Mouse (Mus musculus) embryonic facial prominence, embryonic 14.5 days (tissue): ENCODE measurements around the gene Nt5c2. TPM values are rescaled to one million over a fixed set of nuclear protein-coding genes. Genes with fewer than 3 reads are reported as not detected.

ENCODE experiments used
- ATAC-seq: fragments of 200-750 bp; cut with Nextera tagmentation; 2 replicates; pipeline ENCODE4 v1.8.0; 2017; ENCODE audit warnings: low read depth, moderate number of reproducible peaks, moderate TSS enrichment
- DNase-seq: peaks from one replicate; pipeline ENCODE4 v3.0.0-alpha.2; 2015; ENCODE audit warnings: low spot score
- H3K27ac ChIP-seq: fragments of 300-500 bp; sonication (generic); replicated peaks from 2 replicates; pipeline ENCODE4 v1.5.1; 2014; ENCODE audit warnings: low read depth, mild to moderate bottlenecking, low read length, moderate library complexity
- H3K27me3 ChIP-seq: fragments of 300-500 bp; sonication (generic); replicated peaks from 2 replicates; pipeline ENCODE4 v1.6.1; 2014; ENCODE audit warnings: low read length; ENCODE audit not compliant: control insufficient read depth, insufficient read depth
- H3K36me3 ChIP-seq: fragments of 300-500 bp; sonication (generic); 2 replicates; pipeline ENCODE4 v1.6.1; 2014; ENCODE audit warnings: low read length, mixed read lengths; ENCODE audit not compliant: control insufficient read depth, insufficient read depth
- H3K4me1 ChIP-seq: fragments of 300-500 bp; sonication (generic); 2 replicates; pipeline ENCODE4 v1.6.1; 2014; ENCODE audit warnings: antibody characterized with exemption, low read length; ENCODE audit not compliant: control insufficient read depth, insufficient read depth
- H3K4me2 ChIP-seq: fragments of 300-500 bp; sonication (generic); 2 replicates; pipeline ENCODE4 v1.6.1; 2014; ENCODE audit warnings: low read depth, mild to moderate bottlenecking, low read length, moderate library complexity, mixed read lengths
- H3K4me3 ChIP-seq: fragments of 300-500 bp; sonication (generic); 2 replicates; pipeline ENCODE4 v1.5.1; 2014; ENCODE audit warnings: low read depth, mild to moderate bottlenecking, low read length
- H3K9ac ChIP-seq: fragments of 300-500 bp; sonication (generic); 2 replicates; pipeline ENCODE4 v1.6.1; 2014; ENCODE audit warnings: low read depth, mild to moderate bottlenecking, low read length, moderate library complexity, mixed read lengths
- H3K9me3 ChIP-seq: fragments of 300-500 bp; sonication (generic); 2 replicates; pipeline ENCODE4 v1.6.1; 2016; ENCODE audit warnings: low read length; ENCODE audit not compliant: control insufficient read depth
- WGBS: fragments of 180-500 bp; shearing (Covaris S2); extraction: QIAGEN DNeasy Blood & Tissue Kit; methylation state at CpG from one replicate; pipeline ENCODE4 v1.1.7; 2014; 5-methylcytosine and 5-hydroxymethylcytosine counted together
- polyA plus RNA-seq: library from polyadenylated mRNA; unstranded; fragments of >200 nt; fragmentation: Nextera tagmentation; extraction: Ambion mirVana; gene quantifications from 2 replicates; pipeline ENCODE4 v1.2.1, GENCODE M21; 2014

The Nt5c2 gene
- polyA plus RNA-seq, 1 experiment from 2014 or later: 66.3 TPM

GRCm38 (mm10) chr19:46988231-46989087, 26.5 kb downstream of the Nt5c2 start:
- H3K9ac ChIP-seq: no peak overlapping the region
- DNase-seq (no peak), ATAC-seq (peak; percentile 38; the same call in 1 of the 2 replicates)
- H3K4me2 ChIP-seq: no peak overlapping the region
- H3K9me3 ChIP-seq: no peaks in the 10 kb centered on the region
- H3K27ac ChIP-seq: no peak overlapping the region
- no peaks in the 10 kb centered on the region for H3K27me3 ChIP-seq
- no peaks in the 10 kb centered on the region for H3K36me3 ChIP-seq
- no peak overlapping the region for H3K4me3 ChIP-seq
- 57% methylated on average over 16 of the region's 16 CpGs for WGBS
- H3K4me1 ChIP-seq: 0 out of 2 replicates have a peak, but pooled peaks cover 4% of the 10 kb centered on the region

DNA sequence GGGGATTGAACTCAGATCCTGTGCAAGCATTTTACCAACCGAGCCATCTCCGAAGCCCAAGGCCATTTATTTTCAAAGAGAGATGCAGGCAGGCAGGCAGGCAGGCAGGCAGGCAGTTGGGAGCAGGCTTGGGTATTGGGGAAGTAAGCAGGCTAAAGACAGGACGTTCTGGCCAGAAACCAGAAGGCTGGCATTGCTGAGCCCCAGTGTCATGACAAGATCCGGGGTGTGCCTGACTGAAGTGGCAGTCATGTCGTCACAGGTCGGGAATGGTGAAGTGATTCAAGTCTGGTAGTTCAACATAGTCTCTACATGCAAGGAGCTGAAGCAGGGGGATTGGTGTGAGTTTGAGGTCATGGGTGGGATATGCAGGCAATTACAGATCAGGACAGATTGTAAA, 27.3 kb downstream of the Nt5c2 start:
- 0 out of 2 replicates have a peak, but pooled peaks cover 8% of the 10 kb centered on the region for H3K4me1 ChIP-seq
- H3K4me2 ChIP-seq: no peak overlapping the region
- no peak overlapping the region for H3K27ac ChIP-seq
- WGBS: 70% methylated on average over 6 of the region's 6 CpGs
- H3K9ac ChIP-seq: no peak overlapping the region
- no peaks in the 10 kb centered on the region for H3K9me3 ChIP-seq
- H3K4me3 ChIP-seq: no peak overlapping the region
- H3K27me3 ChIP-seq: no peaks in the 10 kb centered on the region
- DNase-seq (no peak), ATAC-seq (no peak)
- no peaks in the 10 kb centered on the region for H3K36me3 ChIP-seq

- 83% methylated on average over 13 of the region's 13 CpGs for WGBS
- H3K4me2 ChIP-seq: no peak overlapping the region
- no peak for ATAC-seq
Measured at GRCm38 (mm10) chr19:46984726-46985622, 30.0 kb downstream of the Nt5c2 start.

DNA sequence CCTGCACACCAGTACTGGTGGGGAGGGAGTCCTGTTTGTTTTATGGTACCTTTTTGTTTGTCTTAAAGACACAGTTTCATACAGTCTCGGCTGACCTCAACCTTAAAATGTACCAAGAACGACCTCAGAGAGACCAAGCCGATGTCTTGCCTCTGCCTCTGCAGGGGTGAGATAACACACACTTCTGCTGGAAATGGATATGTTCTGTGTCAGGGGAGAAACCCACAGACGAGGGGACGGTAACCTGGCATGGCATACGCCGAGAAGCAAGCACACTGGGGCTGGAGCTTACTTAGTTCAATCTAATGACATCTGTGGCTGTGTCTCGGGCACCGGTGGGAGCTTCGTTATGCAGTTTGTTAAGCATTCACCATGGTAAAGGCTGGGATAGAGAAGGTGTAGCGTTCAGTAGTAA, 31.0 kb downstream of the Nt5c2 start:
- no peak overlapping the region; the same call in 1 of the 2 replicates for H3K4me2 ChIP-seq
- WGBS: 48% methylated on average over 11 of the region's 11 CpGs
- DNase-seq (no peak), ATAC-seq (no peak)
- no peaks in the 10 kb centered on the region for H3K9me3 ChIP-seq
- no peak overlapping the region for H3K27ac ChIP-seq
- H3K4me1 ChIP-seq: 0 out of 2 replicates have a peak, but pooled peaks cover 8% of the 10 kb centered on the region
- H3K4me3 ChIP-seq: no peak overlapping the region
- H3K9ac ChIP-seq: no peak overlapping the region
- H3K27me3 ChIP-seq: no peaks in the 10 kb centered on the region
- no peaks in the 10 kb centered on the region for H3K36me3 ChIP-seq

More at GRCm38 (mm10) chr19:46984726-46985622, 30.0 kb downstream of the Nt5c2 start:
- no peaks in the 10 kb centered on the region for H3K9me3 ChIP-seq
- no peak for DNase-seq
- 0 out of 2 replicates have a peak, but pooled peaks cover 8% of the 10 kb centered on the region for H3K4me1 ChIP-seq
- no peak overlapping the region for H3K4me3 ChIP-seq
- no peaks in the 10 kb centered on the region for H3K36me3 ChIP-seq
- no peak overlapping the region for H3K9ac ChIP-seq
- H3K27me3 ChIP-seq: no peaks in the 10 kb centered on the region
- no peak overlapping the region for H3K27ac ChIP-seq

GRCm38 (mm10) chr19:46983352-46983965, 31.5 kb downstream of the Nt5c2 start:
- WGBS: 38% methylated on average over 14 of the region's 14 CpGs
- Histone ChIP-seq H3K27ac (no peak overlapping the region; the same call in 1 of the 2 replicates), H3K4me1 (0 out of 2 replicates have a peak, but pooled peaks cover 8% of the 10 kb centered on the region), H3K27me3 (no peaks in the 10 kb centered on the region), H3K36me3 (no peaks in the 10 kb centered on the region), H3K4me3 (no peak overlapping the region), H3K9ac (no peak overlapping the region), H3K9me3 (no peaks in the 10 kb centered on the region), H3K4me2 (no peak overlapping the region)
- DNase-seq: peak; percentile 69
- peak; percentile 69; the same call in 1 of the 2 replicates for ATAC-seq

GRCm38 (mm10) chr19:46981462-46981861, 33.5 kb downstream of the Nt5c2 start:
- Histone ChIP-seq H3K4me3 (no peak overlapping the region), H3K4me1 (0 out of 2 replicates have a peak, but pooled peaks cover 8% of the 10 kb centered on the region), H3K4me2 (no peak overlapping the region), H3K27me3 (no peaks in the 10 kb centered on the region), H3K27ac (no peak overlapping the region), H3K36me3 (no peaks in the 10 kb centered on the region), H3K9me3 (no peaks in the 10 kb centered on the region), H3K9ac (no peak overlapping the region)
- 50% methylated on average over 6 of the region's 6 CpGs for WGBS
- no peak for DNase-seq
- no peak for ATAC-seq

GRCm38 (mm10) chr19:46979781-46980105, 35.2 kb downstream of the Nt5c2 start:
- Histone ChIP-seq H3K9ac (no peak overlapping the region), H3K4me1 (0 out of 2 replicates have a peak, but pooled peaks cover 8% of the 10 kb centered on the region), H3K4me3 (no peak overlapping the region), H3K27me3 (no peaks in the 10 kb centered on the region), H3K27ac (no peak overlapping the region), H3K36me3 (no peaks in the 10 kb centered on the region), H3K9me3 (no peaks in the 10 kb centered on the region), H3K4me2 (no peak overlapping the region)
- WGBS: 72% methylated on average over 3 of the region's 3 CpGs
- DNase-seq (no peak), ATAC-seq (no peak)
